Comparison of ENCODE assay signal across 14 mouse cellular contexts in genomic region chr7:96757067-96757466, GRCm38 (mm10).
A peak's percentile ranks its signal among the peaks of the same experiment; 100 is the strongest.
DNase-seq lines count a peak whose midpoint lies in the region; ATAC-seq lines count a peak whose summit lies in the region.
"Had no signal": no experiment of that assay in that cellular context is flagged by ENCODE, and none has a peak within 500 bp of the region (broad histone marks: within the 10 kb centered on the region; RNA-seq: fewer than 3 reads in every experiment).

No protein-coding gene starts in this region.

- no peaks in the 10 kb centered on the region for H3K9me3 ChIP-seq in hindbrain, embryonic 10.5 days
- H3K9me3 ChIP-seq in hindbrain, embryonic 14.5 days (ENCODE audit: control insufficient read depth, low read length): no peaks in the 10 kb centered on the region
- H3K9me3 ChIP-seq in embryonic facial prominence, embryonic 10.5 days: no peaks in the 10 kb centered on the region
- no peaks in the 10 kb centered on the region for H3K9me3 ChIP-seq in embryonic facial prominence, embryonic 13.5 days
- no peaks in the 10 kb centered on the region for H3K9me3 ChIP-seq in limb, embryonic 13.5 days
- H3K9me3 ChIP-seq: forebrain, embryonic 12.5 days; forebrain, embryonic 15.5 days had no signal

- no peak overlapping the region for H3K4me2 ChIP-seq in hindbrain, embryonic 14.5 days (replicated peaks)
- H3K4me2 ChIP-seq in embryonic facial prominence, embryonic 13.5 days: no peak overlapping the region
- no peak overlapping the region for H3K4me2 ChIP-seq in limb, embryonic 13.5 days (replicated peaks)
- H3K4me2 ChIP-seq: forebrain, embryonic 12.5 days; forebrain, embryonic 15.5 days had no signal

- ATAC-seq in hindbrain, embryonic 14.5 days (ENCODE audit: low FRiP score): no peak
- ATAC-seq in embryonic facial prominence, embryonic 13.5 days (ENCODE audit: insufficient number of reproducible peaks, insufficient read depth, low FRiP score, low TSS enrichment, low read depth): no peak
- peak; percentile 54 for ATAC-seq in limb, embryonic 13.5 days (ENCODE audit: low FRiP score, low read depth)
- no peak for ATAC-seq in cerebellum, adult (ENCODE audit: insufficient number of reproducible peaks, low FRiP score, low TSS enrichment)
- ATAC-seq: forebrain, embryonic 15.5 days had no signal

- H3K27me3 ChIP-seq in hindbrain, embryonic 10.5 days (ENCODE audit: insufficient read depth, poor library complexity, severe bottlenecking): no peaks in the 10 kb centered on the region
- H3K27me3 ChIP-seq in hindbrain, embryonic 14.5 days (ENCODE audit: control insufficient read depth, insufficient read depth, low read length): no peaks in the 10 kb centered on the region
- no peaks in the 10 kb centered on the region for H3K27me3 ChIP-seq in embryonic facial prominence, embryonic 10.5 days (replicated peaks; ENCODE audit: low read depth, poor library complexity, severe bottlenecking)
- H3K27me3 ChIP-seq in embryonic facial prominence, embryonic 13.5 days: no peaks in the 10 kb centered on the region
- H3K27me3 ChIP-seq in limb, embryonic 13.5 days: 0 out of 2 replicates have a peak, but pooled peaks cover 1% of the 10 kb centered on the region
- H3K27me3 ChIP-seq: forebrain, embryonic 12.5 days; forebrain, embryonic 15.5 days had no signal

- peak overlapping the region; percentile 40; the same call in 1 of the 2 replicates for H3K27ac ChIP-seq in hindbrain, embryonic 10.5 days
- H3K27ac ChIP-seq in hindbrain, embryonic 14.5 days: no peak overlapping the region
- H3K27ac ChIP-seq in embryonic facial prominence, embryonic 10.5 days (replicated peaks): peak overlapping the region; percentile 63
- H3K27ac ChIP-seq in embryonic facial prominence, embryonic 13.5 days: 0 out of 2 replicates have a peak overlapping the region, but pooled peaks have one; percentile 16
- H3K27ac ChIP-seq in limb, embryonic 13.5 days: no peak overlapping the region
- H3K27ac ChIP-seq: forebrain, embryonic 12.5 days had no signal

- no peak overlapping the region for H3K4me3 ChIP-seq in hindbrain, embryonic 10.5 days
- H3K4me3 ChIP-seq in hindbrain, embryonic 14.5 days (replicated peaks; ENCODE audit: low read length): no peak overlapping the region
- no peak overlapping the region for H3K4me3 ChIP-seq in embryonic facial prominence, embryonic 10.5 days
- no peak overlapping the region for H3K4me3 ChIP-seq in embryonic facial prominence, embryonic 13.5 days
- no peak overlapping the region for H3K4me3 ChIP-seq in limb, embryonic 13.5 days
- H3K4me3 ChIP-seq: forebrain, embryonic 12.5 days; forebrain, embryonic 15.5 days had no signal

- H3K9ac ChIP-seq in hindbrain, embryonic 14.5 days: no peak overlapping the region
- H3K9ac ChIP-seq in embryonic facial prominence, embryonic 13.5 days: no peak overlapping the region
- H3K9ac ChIP-seq in limb, embryonic 13.5 days: no peak overlapping the region
- H3K9ac ChIP-seq: forebrain, embryonic 12.5 days; forebrain, embryonic 15.5 days; forebrain, postnatal 0 days had no signal

- WGBS in hindbrain, embryonic 10.5 days: 79% methylated on average over 8 of the region's 8 CpGs
- WGBS in hindbrain, embryonic 14.5 days: 79% methylated on average over 8 of the region's 8 CpGs
- 75% methylated on average over 8 of the region's 8 CpGs for WGBS in embryonic facial prominence, embryonic 10.5 days
- 66% methylated on average over 8 of the region's 8 CpGs for WGBS in embryonic facial prominence, embryonic 13.5 days
- WGBS in limb, embryonic 13.5 days: 21% methylated on average over 8 of the region's 8 CpGs

- H3K4me1 ChIP-seq in hindbrain, embryonic 10.5 days (replicated peaks): peaks cover 45% of the 10 kb centered on the region
- peaks cover 22% of the 10 kb centered on the region for H3K4me1 ChIP-seq in hindbrain, embryonic 14.5 days (replicated peaks; ENCODE audit: control insufficient read depth, insufficient read depth, low read length)
- peaks cover 57% of the 10 kb centered on the region for H3K4me1 ChIP-seq in embryonic facial prominence, embryonic 10.5 days
- peaks cover 52% of the 10 kb centered on the region for H3K4me1 ChIP-seq in embryonic facial prominence, embryonic 13.5 days
- H3K4me1 ChIP-seq in limb, embryonic 13.5 days: peaks cover 57% of the 10 kb centered on the region

- DNase-seq in hindbrain, embryonic 10.5 days (ENCODE audit: low spot score): no peak
- no peak for DNase-seq in hindbrain, embryonic 14.5 days (ENCODE audit: low spot score)
- no peak for DNase-seq in embryonic facial prominence, embryonic 10.5 days (ENCODE audit: low spot score)
- DNase-seq in spleen, postnatal 10 days (ENCODE audit: low spot score in 2 of 2): no peak
- no peak for DNase-seq in cerebellum, adult 8-10 months
- DNase-seq: adrenal gland, adult 2 months; adrenal gland, postnatal 10 days; adrenal gland, postnatal 25 days; forebrain, postnatal 0 days had no signal

- peaks cover 10% of the 10 kb centered on the region for H3K36me3 ChIP-seq in hindbrain, embryonic 10.5 days
- no peaks in the 10 kb centered on the region for H3K36me3 ChIP-seq in hindbrain, embryonic 14.5 days (replicated peaks; ENCODE audit: control insufficient read depth, insufficient read depth)
- H3K36me3 ChIP-seq in embryonic facial prominence, embryonic 10.5 days (replicated peaks): peaks cover 24% of the 10 kb centered on the region
- peaks cover 7% of the 10 kb centered on the region for H3K36me3 ChIP-seq in embryonic facial prominence, embryonic 13.5 days
- H3K36me3 ChIP-seq in limb, embryonic 13.5 days: peaks cover 10% of the 10 kb centered on the region
- H3K36me3 ChIP-seq: forebrain, embryonic 12.5 days; forebrain, embryonic 15.5 days had no signal

Comparison
In these comparisons a context has a peak if more than half of its experiments do, and no peak if none do; other contexts are left out.
1. H3K27ac ChIP-seq: peak in hindbrain, embryonic 10.5 days (single experiment), embryonic facial prominence, embryonic 10.5 days (single experiment) and embryonic facial prominence, embryonic 13.5 days (single experiment); none in hindbrain, embryonic 14.5 days (single experiment) and limb, embryonic 13.5 days (single experiment).